Mouse (Mus musculus) E14TG2a.4 (cell line): ENCODE data around the gene Cd3eap.

ENCODE experiments used
- CTCF ChIP-seq: conservative IDR thresholded peaks from 2 replicates; pipeline ENCODE4 v1.5.1; 2014; ENCODE audit warnings: low read length
- POU5F1 ChIP-seq: IDR thresholded peaks from 2 replicates; pipeline ENCODE4 v1.6.1; 2014; ENCODE audit warnings: low read length, borderline replicate concordance

GRCm38 (mm10) chr7:19309884-19310641 lies 49.2 kb downstream of the Cd3eap start, which contains the start of gene Fosb:
- TF ChIP-seq CTCF: peak; percentile 29; the same call in 1 of the 2 replicates
- no peak for TF ChIP-seq POU5F1
